Mouse (Mus musculus) 3134 (cell line): ENCODE measurements at regions not wholly inside any gene's neighbourhood (a gene's known extent, or its start where the extent isn't known, plus 50 kb on each side); places are given as distances from the start of the nearest gene placed in this dataset.
A peak's percentile ranks its signal among the peaks of the same experiment; 100 is the strongest.

Experiments used
- DNase-seq: peaks from one replicate; pipeline ENCODE4 v3.0.0-alpha.2; 2011; ENCODE audit warnings: low spot score; ENCODE audit not compliant: insufficient read length; ENCODE audit errors: extremely low read depth

- no peak for DNase-seq
Measured at GRCm38 (mm10) chr3:137482546-137482945, 138.9 kb upstream of the Ddit4l start.

DNA sequence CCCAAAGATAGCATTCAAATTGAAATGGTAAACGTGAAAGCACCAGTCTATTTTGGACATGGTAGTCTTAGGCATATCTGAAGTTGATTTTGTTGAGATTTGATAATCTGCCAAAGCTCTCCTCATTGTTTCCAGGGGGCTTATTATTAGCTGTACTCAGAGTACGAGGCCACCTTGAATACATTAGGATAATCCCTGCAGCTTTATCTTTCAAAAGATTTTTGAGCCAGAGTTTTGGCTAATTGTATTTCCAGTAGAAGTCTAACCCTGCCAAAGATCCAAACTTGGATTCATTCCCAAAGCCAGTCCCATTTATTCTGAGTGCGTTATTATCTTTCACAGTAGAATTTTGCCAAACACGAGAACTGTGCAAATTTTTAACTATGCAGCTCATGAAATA, 138.4 kb upstream of the Ddit4l start:
- DNase-seq: no peak

GRCm38 (mm10) chr3:137489592-137489991, 131.8 kb upstream of the Ddit4l start:
- DNase-seq: no peak

DNA sequence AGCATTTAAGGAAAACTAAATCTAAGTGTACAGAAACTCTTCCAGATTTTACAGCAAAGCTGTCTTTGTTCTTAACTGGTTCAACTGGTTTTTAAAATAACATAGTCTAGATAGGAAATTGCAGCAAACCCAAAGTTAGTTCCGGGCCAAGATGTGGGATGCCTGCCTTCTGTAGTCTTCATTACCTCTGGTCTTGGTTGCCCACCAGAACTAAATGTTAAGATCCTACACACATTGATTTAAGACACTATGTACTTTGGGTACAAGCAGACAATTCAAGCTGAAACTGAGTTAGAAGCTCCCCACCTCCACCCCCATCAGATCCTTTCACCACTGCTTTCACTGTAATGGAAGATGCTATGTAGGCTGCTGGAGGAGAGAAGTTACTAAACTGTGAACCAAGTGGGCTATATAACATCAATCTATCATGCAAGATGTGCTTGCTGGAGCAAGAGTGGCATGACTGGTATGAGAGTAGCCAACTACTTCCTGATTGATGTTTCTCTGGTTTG, 129.8 kb upstream of the Ddit4l start:
- DNase-seq: no peak

- no peak for DNase-seq
Measured at GRCm38 (mm10) chr3:137498343-137498742, 123.1 kb upstream of the Ddit4l start.

DNA sequence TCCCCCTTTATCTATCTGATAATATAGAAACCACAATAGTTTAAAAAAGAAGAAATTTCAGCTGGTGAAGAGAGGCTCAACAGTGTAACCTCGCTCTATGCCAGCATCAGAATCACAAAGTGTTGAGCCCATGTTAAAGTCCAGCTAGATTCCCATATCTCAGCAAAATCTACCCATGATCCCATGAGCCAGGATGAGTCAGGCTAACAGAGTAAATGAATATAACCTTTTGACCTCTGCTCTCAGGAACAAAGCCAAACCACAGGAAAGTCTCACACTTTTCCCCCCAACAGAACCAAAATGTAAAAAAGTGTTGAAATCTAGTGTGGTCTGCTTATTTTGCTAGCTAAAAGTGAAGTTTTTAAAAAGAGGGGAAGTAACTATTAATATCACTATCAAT, 110.1 kb upstream of the Ddit4l start:
- no peak for DNase-seq

GRCm38 (mm10) chr3:137512411-137512810, 109.0 kb upstream of the Ddit4l start:
- no peak for DNase-seq

DNA sequence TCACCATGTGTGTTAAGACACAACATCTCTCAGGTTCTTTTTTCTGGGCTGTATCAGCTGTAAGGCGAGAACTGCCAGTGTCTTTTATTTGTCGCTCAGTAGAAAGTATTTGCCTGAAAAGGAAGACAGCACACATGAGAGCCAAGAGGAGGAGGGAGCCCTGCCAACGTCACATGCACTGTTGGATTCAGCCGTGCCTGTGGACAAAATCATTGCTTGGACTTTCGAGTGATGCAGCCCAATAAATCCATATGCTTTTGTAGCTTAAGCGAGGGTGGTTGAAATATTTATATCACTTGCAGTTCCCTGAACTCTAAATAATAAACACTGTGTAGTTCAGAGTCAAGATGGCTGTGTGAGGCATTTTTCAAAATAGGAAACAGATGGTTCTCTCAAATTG, 108.4 kb upstream of the Ddit4l start:
- no peak for DNase-seq

DNA sequence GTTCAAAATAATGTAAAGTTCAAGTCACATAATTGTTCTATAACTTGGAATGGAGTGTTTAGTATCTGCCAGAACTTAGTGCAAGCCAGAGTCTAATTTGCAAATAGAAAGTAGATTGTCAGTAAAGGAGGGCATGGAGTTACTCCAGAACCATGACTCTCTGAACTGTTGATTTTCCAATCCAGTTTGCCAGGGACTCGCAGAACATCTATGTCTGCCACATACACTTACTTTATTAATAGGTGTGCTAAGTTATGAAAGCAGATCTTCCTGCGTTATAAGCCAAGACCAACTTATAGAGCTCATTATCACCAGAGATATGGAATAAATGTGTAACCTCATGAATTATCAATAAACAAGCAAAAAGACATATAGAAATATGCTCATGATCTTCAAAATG, 107.2 kb upstream of the Ddit4l start:
- no peak for DNase-seq

- no peak for DNase-seq
Measured at GRCm38 (mm10) chr3:137517433-137517832, 104.0 kb upstream of the Ddit4l start.

DNA sequence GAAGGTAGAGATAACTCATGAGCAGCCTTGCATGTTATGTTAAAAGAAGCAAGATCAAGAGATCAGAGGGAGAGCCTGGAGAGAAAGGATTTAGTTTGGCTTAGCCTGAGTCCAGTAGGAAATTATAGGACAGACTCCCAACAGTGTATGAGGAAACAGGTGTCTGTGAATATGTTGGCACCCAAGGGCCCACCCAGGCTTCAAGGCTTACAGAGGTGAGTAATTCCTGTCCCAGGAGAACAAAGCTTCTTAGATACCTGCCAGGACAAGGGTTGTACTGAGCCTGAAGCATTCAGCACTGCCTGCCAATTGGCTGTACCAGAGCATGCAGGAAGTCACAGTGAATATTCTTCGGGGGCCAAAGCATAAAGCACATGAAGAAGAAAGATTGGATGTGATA, 101.2 kb upstream of the Ddit4l start:
- DNase-seq: no peak

- no peak for DNase-seq
Measured at GRCm38 (mm10) chr3:137525606-137526575, 95.5 kb upstream of the Ddit4l start.

DNA sequence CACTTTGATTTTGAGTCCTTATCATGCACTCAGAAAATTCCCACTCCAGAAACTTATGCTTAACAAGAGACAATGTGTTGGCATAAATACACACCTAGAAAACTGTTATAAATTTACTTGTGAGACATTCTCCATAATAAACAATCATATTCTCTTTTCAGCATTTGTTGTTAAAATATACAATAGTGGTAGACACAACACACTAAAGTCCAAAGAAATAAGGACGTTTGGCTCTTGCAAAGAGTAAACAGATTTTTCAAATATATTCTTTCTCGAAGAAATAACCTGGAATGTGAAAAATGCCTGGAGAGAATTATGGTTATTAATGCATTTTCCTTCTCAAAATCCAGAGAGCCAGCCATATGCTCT, 91.8 kb upstream of the Ddit4l start:
- DNase-seq: no peak

- DNase-seq: no peak
Measured at GRCm38 (mm10) chr3:137529961-137530609, 91.3 kb upstream of the Ddit4l start.

- no peak for DNase-seq
Measured at GRCm38 (mm10) chr3:137541666-137542065, 79.7 kb upstream of the Ddit4l start.

DNA sequence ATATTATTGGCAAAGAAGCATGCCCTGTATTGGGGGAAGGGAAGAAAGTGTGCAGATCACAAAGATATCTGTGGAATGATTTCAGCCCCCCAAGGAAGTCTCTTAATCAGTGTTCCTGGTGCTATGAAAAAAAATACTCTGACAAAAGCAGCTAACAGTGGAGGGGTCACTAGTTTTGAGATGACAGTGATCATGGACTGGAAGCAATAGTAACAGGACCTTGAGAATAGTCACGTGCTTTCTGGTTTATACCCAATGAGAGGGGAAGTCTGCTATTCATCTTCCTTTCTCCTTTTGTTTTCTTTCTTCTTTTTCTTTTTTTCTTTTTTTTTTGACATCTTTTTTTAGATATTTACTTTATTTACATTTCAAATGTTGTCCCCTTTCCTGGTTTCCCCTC, 79.1 kb upstream of the Ddit4l start:
- DNase-seq: no peak

- no peak for DNase-seq
Measured at GRCm38 (mm10) chr3:137547414-137547877, 74.0 kb upstream of the Ddit4l start.

DNA sequence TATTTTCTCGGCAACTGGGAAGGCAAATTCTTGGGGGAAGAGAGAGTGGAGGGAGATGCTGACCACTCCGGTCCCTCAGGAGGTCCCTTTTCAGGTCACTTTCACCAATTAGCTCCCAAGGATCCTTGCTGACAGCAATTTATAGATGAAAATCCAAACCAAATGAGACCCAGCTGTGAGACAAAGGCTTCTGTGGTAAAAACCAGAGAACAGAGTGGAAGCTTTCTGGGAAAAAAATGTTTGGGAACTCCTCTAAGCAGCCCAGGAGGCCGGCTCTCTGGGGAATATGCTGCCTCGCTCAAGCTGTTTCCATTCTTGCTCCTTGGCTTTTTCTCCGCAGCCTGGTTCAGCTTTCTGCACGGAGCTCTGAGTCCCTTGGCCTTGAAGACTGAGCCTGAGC, 73.5 kb upstream of the Ddit4l start:
- DNase-seq: no peak

DNA sequence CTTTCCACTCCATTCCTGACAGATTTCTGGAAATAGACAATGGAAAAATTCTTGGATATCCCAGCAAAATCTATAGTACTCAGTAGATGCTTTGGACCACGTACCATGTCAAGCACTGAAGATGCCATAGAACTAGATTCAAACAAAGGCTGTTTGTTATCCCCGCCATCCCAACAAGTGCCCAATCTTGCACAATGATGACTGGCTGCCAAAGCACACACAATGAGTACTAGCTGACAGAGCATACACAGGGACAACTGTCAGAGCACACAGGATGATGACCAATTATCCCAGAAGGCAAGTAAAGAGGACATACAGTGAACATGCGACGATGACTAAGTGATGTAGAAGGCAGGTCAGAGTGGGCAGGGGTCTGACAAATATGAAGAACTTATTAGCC, 70.7 kb upstream of the Ddit4l start:
- DNase-seq: no peak

DNA sequence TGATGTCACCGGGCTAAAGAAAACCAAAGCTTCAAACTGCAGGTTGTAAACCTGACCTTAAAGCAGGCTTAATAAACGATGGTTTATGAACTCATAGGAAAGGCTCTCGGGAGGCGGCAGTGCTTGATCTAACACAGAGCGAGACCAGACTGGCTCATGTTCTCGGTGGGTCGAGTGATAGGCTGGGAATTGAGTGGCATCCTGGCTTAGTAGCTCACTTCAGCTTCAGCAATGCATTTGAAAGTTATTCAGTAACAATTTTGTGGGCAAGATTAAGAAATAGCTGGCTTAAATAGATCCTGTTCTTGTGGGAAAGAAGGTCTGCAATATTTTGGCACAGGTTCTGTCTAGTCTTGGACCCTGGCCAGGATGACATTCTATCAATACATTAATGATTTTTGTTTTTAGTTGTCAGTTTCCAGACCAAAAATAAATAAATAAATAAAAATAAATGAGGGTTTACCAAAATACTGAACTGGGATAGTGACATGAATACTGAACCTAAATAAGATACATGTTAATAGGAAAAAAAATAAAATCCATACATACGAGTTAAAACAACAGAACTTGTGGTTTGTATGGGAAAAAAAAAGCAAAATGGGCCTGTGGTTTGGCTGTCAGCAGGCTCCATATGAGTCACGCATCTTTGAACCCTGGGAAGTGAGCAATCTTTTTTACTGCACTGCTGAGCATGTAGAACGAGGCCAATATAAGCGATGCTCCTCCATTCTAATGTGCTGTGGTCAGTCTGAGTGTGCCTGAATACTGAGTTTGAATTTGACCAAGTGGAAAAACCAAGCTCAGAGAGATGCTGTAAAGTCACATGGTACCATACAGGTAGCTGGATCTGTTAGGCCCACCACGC, 68.7 kb upstream of the Ddit4l start:
- DNase-seq: peak; percentile 69
